9 mouse cellular contexts compared by ENCODE assay signal in the genomic region with DNA sequence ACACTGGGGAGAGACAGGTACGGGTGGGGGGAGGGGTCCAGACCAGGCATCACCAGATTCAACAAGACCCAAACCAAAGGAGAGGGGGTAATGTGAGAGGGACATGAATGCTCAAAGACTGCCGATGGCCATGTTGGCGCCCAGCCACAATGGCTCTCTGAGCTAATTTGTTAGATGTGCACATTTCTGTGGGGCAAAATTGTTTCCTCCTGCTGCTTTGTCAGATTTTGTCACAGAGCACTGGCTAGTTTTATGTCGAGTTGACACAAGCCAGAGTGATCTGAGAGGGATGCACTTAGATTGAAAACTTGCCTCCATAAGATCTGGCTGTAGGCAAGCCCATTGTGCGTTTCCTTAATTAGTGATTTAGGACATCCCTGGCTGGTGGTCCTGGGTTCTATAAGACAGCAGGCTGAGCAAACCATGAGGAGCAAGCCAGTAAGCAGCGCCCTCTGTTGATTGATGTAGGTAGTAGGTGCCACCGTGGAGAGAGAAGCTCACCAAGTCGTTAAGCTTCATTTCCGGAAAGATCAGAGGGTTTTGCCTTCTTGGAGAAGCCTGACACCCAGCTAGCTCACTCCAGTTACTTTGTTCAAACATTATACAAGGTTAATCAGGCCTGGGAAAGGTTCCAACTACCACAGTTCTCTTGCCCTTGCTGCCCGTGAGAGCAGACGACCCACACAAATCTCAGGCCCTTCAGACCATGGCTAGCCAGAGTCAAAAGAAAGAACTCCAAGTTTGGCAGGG.
A peak's percentile ranks its signal among the peaks of the same experiment; 100 is the strongest.
DNase-seq lines count a peak whose midpoint lies in the region; ATAC-seq and TF ChIP-seq lines count a peak whose summit lies in the region.
"Had no signal": no experiment of that assay in that cellular context is flagged by ENCODE, and none has a peak within 500 bp of the region (broad histone marks: within the 10 kb centered on the region; RNA-seq: fewer than 3 reads in every experiment).

No protein-coding gene starts in this region.

- no peaks in the 10 kb centered on the region for H3K36me3 ChIP-seq in embryonic facial prominence, embryonic 12.5 days
- no peaks in the 10 kb centered on the region for H3K36me3 ChIP-seq in embryonic facial prominence, embryonic 10.5 days (replicated peaks)
- H3K36me3 ChIP-seq in lung, embryonic 15.5 days, result no peaks in the 10 kb centered on the region
- no peaks in the 10 kb centered on the region for H3K36me3 ChIP-seq in intestine, postnatal 0 days (ENCODE audit: control insufficient read depth, insufficient read depth)
- H3K36me3 ChIP-seq in neural tube, embryonic 14.5 days (ENCODE audit: control insufficient read depth, insufficient read depth, low read length), result no peaks in the 10 kb centered on the region

- H3K27ac ChIP-seq in embryonic facial prominence, embryonic 12.5 days, result no peak overlapping the region
- H3K27ac ChIP-seq in embryonic facial prominence, embryonic 10.5 days (replicated peaks), result no peak overlapping the region
- H3K27ac ChIP-seq in lung, embryonic 15.5 days, result no peak overlapping the region
- no peak overlapping the region for H3K27ac ChIP-seq in intestine, postnatal 0 days (ENCODE audit: low read depth, low read length)
- no peak overlapping the region for H3K27ac ChIP-seq in neural tube, embryonic 14.5 days (ENCODE audit: low read depth, low read length)

- no peaks in the 10 kb centered on the region for H3K27me3 ChIP-seq in embryonic facial prominence, embryonic 12.5 days
- no peaks in the 10 kb centered on the region for H3K27me3 ChIP-seq in embryonic facial prominence, embryonic 10.5 days (replicated peaks; ENCODE audit: low read depth, poor library complexity, severe bottlenecking)
- H3K27me3 ChIP-seq in lung, embryonic 15.5 days, result no peaks in the 10 kb centered on the region
- H3K27me3 ChIP-seq in intestine, postnatal 0 days (replicated peaks; ENCODE audit: control insufficient read depth, insufficient read depth, low read length), result no peaks in the 10 kb centered on the region
- H3K27me3 ChIP-seq in neural tube, embryonic 14.5 days (ENCODE audit: control insufficient read depth, insufficient read depth, low read length), result no peaks in the 10 kb centered on the region

- 60% methylated on average over 11 of the region's 11 CpGs for WGBS in embryonic facial prominence, embryonic 12.5 days
- 82% methylated on average over 11 of the region's 11 CpGs for WGBS in embryonic facial prominence, embryonic 10.5 days
- WGBS in lung, embryonic 15.5 days, result 45% methylated on average over 11 of the region's 11 CpGs
- WGBS in intestine, postnatal 0 days, result 74% methylated on average over 11 of the region's 11 CpGs
- WGBS in neural tube, embryonic 14.5 days, result 67% methylated on average over 11 of the region's 11 CpGs

- H3K4me2 ChIP-seq in embryonic facial prominence, embryonic 12.5 days (replicated peaks), result peak overlapping the region; percentile 41
- peak overlapping the region; percentile 57 for H3K4me2 ChIP-seq in lung, embryonic 15.5 days
- peak overlapping the region; percentile 52 for H3K4me2 ChIP-seq in intestine, postnatal 0 days (replicated peaks; ENCODE audit: low read depth)
- H3K4me2 ChIP-seq in neural tube, embryonic 14.5 days (ENCODE audit: low read depth, low read length), result no peak overlapping the region

- DNase-seq in embryonic facial prominence, embryonic 10.5 days (ENCODE audit: low spot score), result no peak
- DNase-seq in lung, postnatal 25 days (ENCODE audit: low spot score), result no peak
- DNase-seq in urinary bladder, postnatal 25 days (ENCODE audit: low spot score), result no peak
- DNase-seq: gastrocnemius, postnatal 36 days had no signal

- no peaks in the 10 kb centered on the region for H3K9me3 ChIP-seq in embryonic facial prominence, embryonic 12.5 days
- H3K9me3 ChIP-seq in embryonic facial prominence, embryonic 10.5 days, result no peaks in the 10 kb centered on the region
- H3K9me3 ChIP-seq in lung, embryonic 15.5 days, result no peaks in the 10 kb centered on the region
- no peaks in the 10 kb centered on the region for H3K9me3 ChIP-seq in intestine, postnatal 0 days (ENCODE audit: control insufficient read depth)
- H3K9me3 ChIP-seq in neural tube, embryonic 14.5 days (ENCODE audit: control insufficient read depth, low read length), result no peaks in the 10 kb centered on the region

- no peak overlapping the region for H3K9ac ChIP-seq in embryonic facial prominence, embryonic 12.5 days
- H3K9ac ChIP-seq in lung, embryonic 15.5 days, result no peak overlapping the region
- H3K9ac ChIP-seq in intestine, postnatal 0 days (ENCODE audit: low read depth, low read length), result no peak overlapping the region
- no peak overlapping the region for H3K9ac ChIP-seq in neural tube, embryonic 14.5 days (replicated peaks; ENCODE audit: low read depth, low read length)

- H3K4me3 ChIP-seq in embryonic facial prominence, embryonic 12.5 days, result no peak overlapping the region
- no peak overlapping the region for H3K4me3 ChIP-seq in embryonic facial prominence, embryonic 10.5 days
- peak overlapping the region; percentile 37; the same call in 1 of the 2 replicates for H3K4me3 ChIP-seq in lung, embryonic 15.5 days
- H3K4me3 ChIP-seq in intestine, postnatal 0 days (ENCODE audit: low read depth, low read length), result no peak overlapping the region
- no peak overlapping the region for H3K4me3 ChIP-seq in neural tube, embryonic 14.5 days (ENCODE audit: low read depth, low read length)

- peaks cover 7% of the 10 kb centered on the region for H3K4me1 ChIP-seq in embryonic facial prominence, embryonic 12.5 days
- no peaks in the 10 kb centered on the region for H3K4me1 ChIP-seq in embryonic facial prominence, embryonic 10.5 days
- H3K4me1 ChIP-seq in lung, embryonic 15.5 days, result 0 out of 2 replicates have a peak, but pooled peaks cover 6% of the 10 kb centered on the region
- H3K4me1 ChIP-seq in intestine, postnatal 0 days (replicated peaks; ENCODE audit: control insufficient read depth, insufficient read depth, low read length), result no peaks in the 10 kb centered on the region
- H3K4me1 ChIP-seq in neural tube, embryonic 14.5 days (ENCODE audit: control insufficient read depth, insufficient read depth, low read length), result no peaks in the 10 kb centered on the region

- no peak for ATAC-seq in embryonic facial prominence, embryonic 12.5 days (ENCODE audit: insufficient number of reproducible peaks, insufficient read depth, low FRiP score, low TSS enrichment)
- no peak for ATAC-seq in lung, embryonic 15.5 days (ENCODE audit: borderline replicate concordance, extremely low read depth, low FRiP score, low TSS enrichment)
- no peak for ATAC-seq in intestine, postnatal 0 days
- peak; percentile 7; the same call in 1 of the 2 replicates for ATAC-seq in neural tube, embryonic 14.5 days (ENCODE audit: low read depth)
- ATAC-seq in CD4-positive, CD25-positive, alpha-beta regulatory T cell, adult 4 months, result no peak

- TF ChIP-seq CTCF in intestine, postnatal 0 days (IDR thresholded peaks at IDR 0.05; ENCODE audit: low read depth), result peak; percentile 32
